Mouse (Mus musculus) retina, adult 2 months (tissue): ENCODE results near the gene Bach2.

Source experiments
- DNase-seq: peaks from one replicate; pipeline ENCODE4 v3.0.0-alpha.2; 2012; ENCODE audit warnings: low read depth, low spot score

Bach2 gene

DNA sequence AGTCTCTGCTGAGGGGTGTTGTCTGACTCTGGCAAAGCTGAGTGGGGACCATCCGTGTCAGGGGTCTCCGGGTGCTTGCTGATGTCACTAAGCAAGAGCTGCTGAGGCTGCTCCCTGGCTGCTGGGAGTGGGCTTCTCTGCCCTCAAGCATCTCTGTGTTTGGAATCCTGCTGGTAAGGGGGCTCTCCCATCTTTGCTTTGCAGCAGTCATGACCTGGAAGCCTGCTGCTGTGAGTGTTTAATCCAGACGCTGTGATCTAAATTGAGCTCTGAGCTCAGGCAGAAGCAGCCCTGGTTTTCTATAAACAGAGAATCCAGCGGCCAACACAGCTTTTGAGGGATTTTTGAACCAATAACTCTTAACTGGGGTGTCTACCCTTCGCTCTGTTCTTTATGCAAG lies 89.0 kb downstream of the Bach2 start:
- no peak for DNase-seq

DNA sequence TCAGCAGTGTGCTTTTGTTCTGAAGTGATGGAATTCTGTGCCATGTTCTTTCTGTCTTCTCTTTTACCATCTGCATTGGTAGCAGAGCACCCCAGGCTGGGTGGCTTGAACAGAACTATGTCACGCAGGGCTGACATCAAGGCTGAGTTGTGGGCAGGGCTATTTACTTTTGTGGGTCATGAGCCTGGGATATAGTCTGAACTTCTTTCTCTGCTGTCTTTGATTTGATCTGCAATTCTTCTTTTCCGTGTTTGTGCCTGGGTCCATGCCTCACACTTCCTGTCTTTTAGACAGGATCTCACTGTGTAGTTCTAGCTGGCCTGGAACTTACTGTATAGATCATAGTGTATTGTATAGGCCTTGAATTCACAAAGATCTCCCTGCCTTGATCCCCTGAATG lies 90.0 kb downstream of the Bach2 start:
- DNase-seq: no peak

DNA sequence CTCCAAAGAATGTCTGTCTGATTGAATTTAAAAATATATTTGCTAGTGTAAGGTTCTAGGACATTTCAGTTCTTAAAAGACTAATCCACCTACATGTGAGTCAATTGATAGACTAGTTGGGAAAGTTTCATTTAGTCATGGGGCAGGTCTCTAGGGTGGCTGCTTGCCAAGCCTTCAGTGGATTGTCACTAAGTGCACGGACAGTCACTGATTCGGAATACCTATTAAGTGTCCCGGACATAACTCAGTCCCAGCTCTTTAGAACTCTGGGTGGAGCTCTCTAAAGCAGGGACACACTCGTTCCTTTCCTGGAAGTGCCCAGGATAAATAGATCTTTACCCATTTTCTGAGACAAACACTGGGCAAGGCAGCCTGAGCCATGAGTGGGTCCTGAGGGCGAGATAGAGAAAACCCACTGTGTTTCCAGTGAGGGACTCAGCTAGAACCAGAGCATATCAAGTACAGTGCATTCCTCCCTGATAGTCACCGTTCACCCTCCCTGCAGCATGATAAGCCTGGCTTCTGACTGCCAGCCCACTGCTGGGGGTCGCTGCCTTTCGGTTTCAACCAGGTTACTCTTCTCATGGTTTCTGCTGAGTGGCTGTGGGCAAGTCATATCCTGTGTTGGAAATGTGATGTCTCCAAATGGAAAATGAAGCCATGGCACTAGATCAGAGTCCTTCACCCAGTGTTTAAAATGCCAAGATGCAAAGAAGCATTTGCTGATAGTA lies 92.1 kb downstream of the Bach2 start:
- DNase-seq: no peak

DNA sequence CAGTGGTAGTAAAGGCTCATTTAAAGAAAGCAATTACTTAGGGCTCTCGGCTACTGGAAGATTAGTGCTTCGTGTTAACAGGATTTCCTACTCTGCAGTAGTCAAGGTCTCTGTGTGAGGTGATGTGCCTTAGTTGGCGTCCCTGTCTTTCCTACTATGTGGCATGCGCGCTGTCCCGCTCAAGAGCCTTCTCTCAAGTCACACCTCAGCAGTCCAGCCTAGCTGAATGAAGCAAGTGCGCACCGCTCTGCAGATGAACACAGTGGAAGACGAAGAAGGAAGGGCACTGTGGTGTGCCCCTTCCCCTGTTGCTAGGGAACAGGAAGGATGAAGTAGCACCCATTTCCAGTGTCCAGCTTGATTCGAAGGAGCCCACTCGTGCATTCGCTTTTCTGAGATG lies 93.4 kb downstream of the Bach2 start:
- no peak for DNase-seq

DNA sequence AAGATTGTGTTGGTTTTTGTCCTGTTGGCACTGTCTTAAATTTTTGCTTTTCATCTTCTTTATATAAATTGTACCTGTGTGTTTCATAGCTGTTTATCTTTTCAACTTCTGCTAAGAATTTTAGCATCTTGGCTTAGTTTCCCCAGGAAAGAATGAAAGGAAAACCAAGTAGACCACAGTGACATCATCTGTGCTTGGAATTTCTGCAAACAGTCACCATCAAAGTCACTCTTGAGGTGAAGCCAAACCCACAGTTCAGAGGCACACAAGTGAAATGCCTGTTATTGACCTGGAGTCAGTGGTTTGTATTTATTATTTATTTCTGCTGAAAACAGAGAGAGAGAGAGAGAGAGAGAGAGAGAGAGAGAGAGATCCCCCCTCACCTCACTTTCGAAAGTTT lies 95.5 kb downstream of the Bach2 start:
- DNase-seq: no peak

DNA sequence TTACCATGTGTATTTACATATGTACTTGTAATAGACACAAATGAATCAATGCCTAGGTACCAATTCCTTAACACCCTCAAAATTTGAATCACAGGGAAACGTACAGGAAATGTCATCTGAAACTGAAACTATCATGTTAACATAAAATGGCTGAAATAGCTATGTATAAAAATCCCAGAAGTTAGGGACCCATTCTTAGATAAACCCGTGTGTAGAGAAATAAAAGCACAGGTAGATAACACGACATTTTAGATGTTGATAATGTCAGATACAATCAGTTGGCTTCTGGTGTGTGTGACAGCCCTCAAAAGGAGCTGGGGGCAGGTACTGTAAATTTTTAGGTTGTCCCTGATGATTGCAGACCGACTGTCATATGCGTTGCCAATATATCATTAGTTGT lies 96.2 kb downstream of the Bach2 start:
- DNase-seq: no peak

DNA sequence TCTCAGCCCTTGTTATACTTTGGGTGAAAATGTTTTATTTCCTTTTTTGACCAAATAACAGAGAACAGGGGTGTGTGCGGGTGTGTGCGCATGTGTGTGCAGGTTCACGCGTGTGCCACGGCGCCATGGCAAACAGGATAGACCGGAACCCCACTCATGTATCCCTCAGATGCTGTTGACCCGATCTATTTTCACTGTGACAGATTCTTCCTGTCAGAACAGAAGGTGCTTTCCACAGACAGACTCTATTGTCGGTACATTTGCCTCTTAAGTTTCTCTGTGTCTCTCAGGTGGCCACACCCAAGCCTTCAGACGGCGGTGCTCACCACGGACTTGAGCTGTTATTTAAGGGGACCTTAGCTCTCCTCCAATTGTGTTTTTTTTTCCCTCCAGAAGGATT lies 97.1 kb downstream of the Bach2 start:
- no peak for DNase-seq

DNA sequence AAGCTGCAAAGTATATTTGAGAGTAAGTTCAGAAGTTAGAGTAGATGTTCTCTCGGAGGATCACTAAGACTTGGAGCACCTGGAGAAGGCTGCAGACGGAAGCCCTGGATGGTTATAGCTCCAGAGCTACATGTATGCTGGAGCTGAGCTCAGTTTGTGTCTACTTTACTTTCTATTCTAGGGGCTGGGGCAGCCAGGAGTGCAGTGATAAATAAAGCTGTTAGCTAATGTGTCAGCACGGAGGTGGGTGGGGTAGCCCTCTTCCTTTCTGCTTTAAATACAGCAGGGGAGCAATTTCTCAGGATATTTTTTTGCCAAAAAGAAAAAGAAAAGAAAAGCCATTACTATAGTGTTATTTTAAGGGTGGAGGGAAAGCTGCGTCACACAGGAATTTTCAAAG lies 98.0 kb downstream of the Bach2 start:
- DNase-seq: no peak

DNA sequence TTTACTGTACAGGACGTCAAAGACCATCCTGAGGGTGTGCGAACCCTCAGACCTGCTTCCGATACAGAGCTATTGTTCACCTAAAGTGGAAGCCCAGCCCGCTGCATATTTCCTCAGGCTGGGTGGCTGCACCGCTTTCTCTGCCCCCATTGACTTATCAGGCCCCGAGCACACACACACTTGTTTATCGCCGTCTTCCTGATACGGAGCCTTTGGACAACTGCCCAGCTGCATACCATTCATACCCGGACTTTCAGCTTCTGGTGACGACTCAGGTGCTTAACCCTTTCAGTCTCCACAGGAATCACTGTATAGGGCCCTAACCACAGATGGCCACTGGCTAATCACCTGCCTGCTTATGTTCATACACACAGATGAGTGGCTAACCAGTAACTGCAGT lies 99.0 kb downstream of the Bach2 start:
- DNase-seq: no peak

DNA sequence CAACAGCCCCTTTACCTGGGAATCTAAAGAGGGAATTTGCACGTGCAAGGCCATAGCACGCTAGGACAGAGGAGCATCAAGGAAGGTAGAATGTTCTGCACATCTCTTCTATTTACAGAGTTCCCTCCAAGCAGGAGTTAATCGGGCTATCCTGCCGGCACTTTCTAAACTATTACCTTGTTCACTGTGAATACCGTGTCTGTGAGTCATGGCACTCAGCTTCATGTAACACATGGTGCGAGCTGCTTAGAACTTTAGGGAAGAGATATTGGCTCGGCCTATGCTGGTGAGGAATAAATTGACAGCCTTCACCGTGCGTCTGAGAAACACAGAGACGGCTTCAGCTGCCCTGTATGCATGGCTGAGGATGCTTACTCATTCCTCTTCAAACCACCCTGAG lies 99.8 kb downstream of the Bach2 start:
- no peak for DNase-seq

DNA sequence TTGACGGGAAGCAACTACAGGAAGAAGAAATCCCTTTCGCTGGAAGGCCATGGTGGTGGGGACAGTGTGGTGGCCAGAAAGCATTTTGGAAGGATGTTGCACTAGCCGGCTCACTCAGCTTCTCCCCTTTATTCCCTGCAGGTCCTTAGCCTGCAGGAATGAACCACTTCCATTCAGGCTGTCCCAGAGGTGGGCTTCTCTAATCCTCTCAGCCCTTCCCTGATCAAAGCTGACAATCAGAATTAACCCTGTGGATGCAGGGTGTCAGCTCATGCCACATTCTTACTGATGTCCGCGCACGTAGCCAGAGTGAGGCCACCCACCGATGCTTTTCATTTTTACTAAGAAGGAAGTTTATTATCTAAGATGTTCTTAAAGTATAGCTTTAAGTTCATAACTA lies 102.2 kb downstream of the Bach2 start:
- no peak for DNase-seq

DNA sequence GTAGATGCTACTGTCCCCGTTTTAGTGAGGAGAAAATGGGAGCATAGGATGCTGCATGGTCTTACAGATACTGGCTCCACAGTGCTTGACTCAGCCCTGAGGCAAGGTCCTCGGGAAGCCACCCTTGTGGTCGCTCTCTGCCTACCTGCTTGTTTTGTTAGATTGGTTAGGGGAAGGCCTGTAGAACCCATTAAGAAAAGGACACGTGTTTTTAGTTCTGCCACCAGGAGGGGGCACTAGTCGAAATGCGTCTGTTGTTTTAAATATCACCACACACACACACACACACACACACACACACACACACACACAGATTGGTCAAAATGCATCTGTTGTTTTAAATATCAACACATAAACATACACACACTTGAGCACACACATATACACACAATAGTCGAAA lies 103.7 kb downstream of the Bach2 start:
- DNase-seq: no peak

DNA sequence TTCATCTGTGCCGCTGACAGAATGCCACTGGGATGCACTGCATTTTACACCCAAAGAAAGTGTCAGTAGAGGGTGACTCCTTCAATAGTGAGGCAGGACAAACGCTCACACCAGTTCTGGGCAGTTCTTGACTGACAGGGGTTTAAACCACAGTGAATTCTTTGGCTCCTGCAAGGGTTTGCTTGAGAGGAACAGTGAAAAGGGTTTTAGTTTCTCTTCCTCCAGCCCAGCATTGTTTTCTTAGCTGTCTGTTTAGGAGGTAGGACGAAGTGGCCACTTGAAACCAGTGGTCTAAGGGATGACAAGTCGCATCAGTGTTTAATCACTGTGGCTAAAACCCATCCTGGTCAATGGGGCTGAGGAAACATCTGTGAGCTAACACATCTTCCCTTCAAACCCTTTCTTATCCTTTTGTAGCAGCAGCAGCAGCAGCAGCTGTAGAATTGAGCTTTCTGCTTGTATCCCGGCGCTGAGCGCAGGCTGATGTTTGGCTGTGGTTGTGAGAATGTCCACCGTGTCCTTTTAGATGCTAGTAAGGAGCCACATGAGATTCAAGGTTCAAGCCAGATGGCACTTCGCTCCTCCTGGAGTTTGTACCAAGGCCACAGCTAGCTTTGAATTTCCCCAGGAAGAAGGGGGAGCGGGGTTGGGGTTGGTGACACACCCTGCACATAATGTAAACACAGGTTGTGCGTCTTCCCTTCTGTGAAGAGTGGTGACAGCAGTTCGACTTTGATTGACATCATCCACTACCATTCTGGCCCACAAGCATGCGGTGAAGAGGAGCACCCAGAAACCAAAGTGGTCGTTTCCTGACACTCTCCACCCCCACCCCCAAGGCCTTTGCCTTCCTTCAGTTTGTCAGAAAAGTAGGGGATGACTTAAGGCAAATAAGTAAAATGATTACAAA lies 104.9 kb downstream of the Bach2 start:
- DNase-seq: no peak

DNA sequence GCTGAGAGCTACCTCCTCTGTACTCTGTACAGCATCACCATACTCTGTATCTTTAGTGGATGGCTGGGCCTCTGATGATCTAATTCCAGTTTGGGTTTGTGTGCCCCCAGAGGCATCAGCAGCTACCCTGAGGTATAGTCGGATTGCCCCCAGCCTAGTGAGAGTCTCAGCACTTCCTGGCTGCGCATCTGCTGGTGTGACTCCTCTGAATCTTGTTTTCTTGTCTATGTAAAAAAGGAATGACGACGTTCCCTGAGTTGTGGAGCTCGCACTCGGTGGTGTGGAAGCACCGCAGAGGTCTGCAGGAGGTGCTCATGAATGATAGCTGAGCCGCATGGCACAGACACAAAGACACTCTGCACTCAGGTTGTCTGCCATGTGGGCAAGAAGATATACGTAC lies 105.7 kb downstream of the Bach2 start:
- DNase-seq: no peak

DNA sequence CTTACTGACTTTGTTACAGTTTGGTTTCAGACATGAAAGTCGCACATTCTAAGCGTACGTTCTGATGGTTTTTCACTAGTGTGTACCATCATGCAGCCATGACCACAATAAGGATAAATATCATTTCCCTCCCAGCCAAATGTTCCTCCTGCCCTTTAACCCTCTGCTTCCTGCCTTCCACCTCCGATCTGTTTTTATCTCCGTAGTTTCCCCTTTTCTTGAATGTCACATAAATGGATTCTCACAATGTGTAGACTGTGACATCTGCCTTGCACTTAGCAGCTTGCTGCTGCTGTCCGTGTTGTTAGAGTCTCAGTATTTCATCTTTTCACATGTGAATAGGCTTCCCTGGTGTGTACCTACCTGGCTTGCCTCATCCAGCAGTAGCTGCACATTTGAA lies 108.6 kb downstream of the Bach2 start:
- DNase-seq: no peak

DNA sequence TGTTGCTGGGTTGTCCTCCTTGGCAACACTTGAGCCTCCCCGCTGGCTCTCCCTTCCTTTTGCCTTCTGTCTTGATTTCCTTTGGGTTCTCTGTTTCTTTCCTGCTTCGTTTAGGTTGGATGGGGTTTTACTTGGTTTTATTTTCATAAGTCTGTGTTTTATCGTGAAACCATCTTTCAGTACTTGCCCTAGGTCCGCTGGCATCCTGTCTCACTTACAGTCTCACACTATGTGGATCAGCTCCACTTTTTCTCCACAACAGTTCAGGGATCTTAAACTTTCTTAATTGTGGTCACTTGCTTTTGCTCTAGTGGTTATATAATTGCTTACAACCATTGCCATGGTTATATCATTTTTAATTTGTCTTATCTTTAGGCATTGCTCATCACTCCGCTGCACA lies 109.1 kb downstream of the Bach2 start:
- DNase-seq: no peak

DNA sequence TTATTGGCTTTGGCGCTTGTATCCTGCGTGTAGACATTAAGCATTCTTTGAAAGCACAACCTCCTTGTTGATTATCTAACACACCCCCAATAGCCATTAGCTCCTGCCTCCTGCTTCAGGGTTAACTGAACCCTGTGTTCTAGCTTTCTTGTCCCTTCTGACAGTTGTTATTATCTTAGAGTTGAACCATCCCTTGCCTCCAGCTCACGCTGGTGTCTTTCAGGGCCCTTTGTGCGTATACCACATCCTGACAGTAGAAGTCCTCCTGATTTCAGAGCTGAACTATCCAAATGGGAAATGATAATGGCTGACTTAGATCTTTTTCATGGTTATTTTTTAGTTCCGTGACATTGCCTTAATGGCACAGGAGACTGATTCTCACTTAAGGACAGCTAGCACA lies 110.8 kb downstream of the Bach2 start:
- no peak for DNase-seq

DNA sequence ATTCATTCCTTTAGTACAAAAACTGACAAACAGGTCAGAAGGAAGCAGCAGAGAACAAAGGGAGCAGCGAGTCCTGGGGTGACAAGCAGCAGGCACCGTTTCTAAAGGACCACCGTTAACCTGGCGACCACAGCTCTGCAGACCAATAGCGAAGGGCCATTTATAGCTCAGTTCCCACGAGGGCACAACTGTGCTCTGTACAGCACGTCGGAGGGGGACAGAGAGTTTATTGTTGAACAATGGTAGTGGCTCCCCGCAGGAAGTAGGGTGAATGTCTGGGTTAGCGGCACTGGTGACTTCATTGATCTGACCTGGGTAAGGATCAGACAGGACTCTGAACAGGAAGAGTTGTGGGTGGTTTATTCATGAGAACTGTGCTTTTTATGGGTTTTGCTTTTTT lies 112.6 kb downstream of the Bach2 start:
- DNase-seq: no peak

DNA sequence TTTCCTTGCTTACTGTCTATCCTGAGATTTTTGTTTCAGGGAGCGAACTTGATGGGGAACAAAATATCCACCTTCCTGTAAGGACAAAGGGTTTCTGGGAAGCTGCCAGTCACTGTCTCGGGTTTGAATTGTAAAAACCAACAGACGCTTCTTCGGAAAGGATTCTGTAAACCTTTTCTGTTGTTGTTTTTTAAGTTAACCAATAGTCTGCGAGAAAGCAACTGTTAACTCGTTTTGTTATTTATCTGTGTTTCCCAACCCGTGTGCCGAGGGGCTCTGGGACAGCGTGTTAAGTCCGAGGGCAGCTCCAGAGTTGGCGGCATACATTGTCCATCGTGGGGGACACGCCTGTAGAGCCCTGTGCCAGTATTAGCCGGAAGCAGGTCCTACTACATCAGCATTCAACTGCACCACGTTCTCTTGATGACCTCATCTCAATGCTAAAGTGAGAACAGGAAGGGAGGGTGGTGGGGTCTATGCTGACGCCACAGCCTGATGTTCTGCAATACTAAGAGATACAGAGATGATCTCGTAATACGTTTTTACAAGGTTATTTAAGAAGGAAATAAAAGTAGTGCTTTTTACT lies 113.2 kb downstream of the Bach2 start:
- no peak for DNase-seq

DNA sequence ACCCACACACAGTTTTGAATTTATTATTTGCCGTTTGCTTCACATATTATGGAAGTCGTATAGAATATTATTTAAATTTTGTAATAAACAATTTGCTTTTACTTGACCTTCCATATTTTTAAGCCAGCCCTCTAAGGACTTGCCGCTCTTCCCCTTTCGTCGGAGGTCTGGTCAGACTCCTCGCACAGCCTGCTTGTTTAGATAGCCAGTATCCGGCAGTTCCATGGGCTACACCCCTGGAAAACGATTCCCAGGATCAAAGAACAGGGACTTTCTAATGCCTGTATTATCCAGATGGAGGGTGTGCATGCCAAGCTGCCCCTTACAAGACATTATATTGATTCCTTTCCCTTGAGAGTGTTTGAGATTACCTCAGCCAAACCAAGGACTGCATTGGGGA lies 113.8 kb downstream of the Bach2 start:
- DNase-seq: no peak

DNA sequence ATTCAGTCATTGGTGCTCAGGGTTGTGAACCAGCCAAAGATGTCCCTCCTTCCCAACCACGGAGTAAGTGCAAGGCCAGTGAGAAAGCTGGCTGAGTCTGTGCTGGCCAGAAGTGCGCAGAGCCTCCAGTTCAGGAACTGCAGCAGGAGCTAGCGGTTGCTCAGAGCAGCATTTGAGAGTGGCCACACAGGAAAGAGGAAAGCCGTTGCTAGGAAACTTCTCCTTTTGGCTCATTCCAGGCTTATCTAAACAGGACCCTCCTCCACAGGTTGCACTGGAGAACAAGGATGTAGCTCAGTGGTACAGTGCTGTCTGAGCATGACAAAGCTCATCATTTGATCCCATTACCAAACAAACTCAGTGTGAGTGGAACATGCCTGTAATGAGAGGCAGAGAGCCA lies 114.2 kb downstream of the Bach2 start:
- DNase-seq: no peak

DNA sequence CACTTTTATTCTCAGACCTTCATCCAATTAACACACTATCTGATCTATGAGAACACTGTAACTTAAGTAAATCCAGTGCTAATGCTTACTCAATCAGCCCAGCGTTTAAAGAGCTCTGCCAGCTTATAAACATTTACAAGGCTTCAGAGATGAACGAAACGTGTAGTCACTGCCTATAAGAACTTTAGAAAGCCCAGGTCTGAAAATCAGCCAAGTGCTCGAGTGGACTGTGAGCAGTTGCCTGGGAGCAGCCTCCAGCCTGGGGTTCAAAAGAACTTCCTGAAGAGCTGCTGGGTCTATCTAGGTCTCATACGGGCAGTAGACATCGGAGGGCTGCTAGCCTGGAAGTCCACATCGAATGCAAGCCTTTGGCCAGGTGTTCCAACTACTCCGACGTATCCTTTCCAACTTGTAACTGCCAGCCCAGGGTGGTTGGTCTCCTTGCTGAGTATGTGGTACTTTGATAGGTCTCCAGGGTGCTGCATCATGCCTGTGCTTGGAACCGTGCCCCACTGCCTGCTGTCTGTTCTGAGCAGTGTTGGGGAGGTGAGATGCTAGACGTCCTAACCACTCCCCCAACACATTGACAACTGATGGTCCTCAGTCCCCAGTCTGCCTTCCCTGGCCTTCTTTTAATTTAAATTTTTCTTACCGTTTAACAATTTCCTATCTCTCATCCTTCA lies 117.5 kb downstream of the Bach2 start:
- DNase-seq: no peak
